Mouse (Mus musculus) heart, postnatal 25 days (tissue): ENCODE measurements around the gene Ociad1. TPM values are rescaled to one million over a fixed set of nuclear protein-coding genes. Genes with fewer than 3 reads are reported as not detected.

Experiments used
- DNase-seq: peaks from one replicate; pipeline ENCODE4 v3.0.0; 2022; ENCODE audit warnings: low spot score
- intact Hi-C: fragments of 180-260 bp; cut with DNase I; formaldehyde crosslinking; loops from one replicate; pipeline ENCODE4 v1.15.1; 2025
- total RNA-seq, 2 experiments: library from RNA; stranded (reverse); gene quantifications; 2 replicates each; pipeline ENCODE4 v1.2.3; 2021

The Ociad1 gene
- total RNA-seq, result 100 to 1,000 TPM; 252 to 269 TPM

- DNase-seq, result peak; percentile 89
- intact Hi-C loops, result loop anchor here (5.0 kb wide), 1 partner anchor 160 kb away; no protein-coding TSS in a partner anchor
These were observed at the start of gene Ociad1 for GRCm38 (mm10) chr5:73292502-73293457. Gene Ociad1, plus strand, starts transcription at chr5:73292784.

- intact Hi-C loops, result no loop called here
- DNase-seq, result no peak
These were observed 48.2 kb upstream of the Ociad1 start for GRCm38 (mm10) chr5:73244403-73244802.

DNA sequence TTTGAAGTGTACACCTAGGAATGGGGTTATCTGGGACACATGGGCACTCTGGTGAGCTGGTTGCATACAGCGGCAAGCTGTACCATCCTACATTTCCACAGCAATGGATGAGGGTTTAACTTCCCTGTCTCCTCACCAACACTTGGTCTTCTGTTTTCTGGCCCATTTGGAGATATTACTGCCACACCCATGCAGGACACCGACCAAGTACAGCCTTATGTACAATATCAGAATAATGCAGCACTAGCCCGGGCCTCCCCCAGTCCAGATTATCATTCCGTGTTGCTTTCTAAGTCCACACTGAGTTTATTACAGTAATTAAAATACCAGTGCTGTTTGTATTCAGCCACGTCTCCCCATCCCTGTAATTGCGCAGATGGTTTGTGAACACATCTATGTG lies 46.2 kb upstream of the Ociad1 start:
- intact Hi-C loops, result no loop called here
- DNase-seq, result no peak

DNA sequence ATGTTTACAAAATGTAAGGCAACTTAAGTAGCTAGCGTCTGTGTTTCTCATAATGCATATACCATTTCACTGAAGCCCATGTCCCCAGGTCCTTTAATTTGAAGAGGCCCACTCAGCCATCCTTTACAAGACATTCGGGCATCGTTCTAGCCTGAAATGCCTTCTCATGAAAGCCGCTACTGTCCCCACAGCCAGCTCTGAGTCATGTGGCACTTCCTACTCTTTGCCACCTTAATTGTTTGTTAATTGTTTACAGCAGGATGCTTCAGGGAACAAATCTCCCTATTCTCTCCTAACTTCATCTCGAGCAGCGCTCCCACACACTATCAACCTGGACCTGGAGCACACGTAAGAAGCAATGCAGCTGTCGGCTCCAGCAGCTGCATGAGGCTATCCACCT lies 44.4 kb upstream of the Ociad1 start:
- intact Hi-C loops, result no loop called here
- no peak for DNase-seq

DNA sequence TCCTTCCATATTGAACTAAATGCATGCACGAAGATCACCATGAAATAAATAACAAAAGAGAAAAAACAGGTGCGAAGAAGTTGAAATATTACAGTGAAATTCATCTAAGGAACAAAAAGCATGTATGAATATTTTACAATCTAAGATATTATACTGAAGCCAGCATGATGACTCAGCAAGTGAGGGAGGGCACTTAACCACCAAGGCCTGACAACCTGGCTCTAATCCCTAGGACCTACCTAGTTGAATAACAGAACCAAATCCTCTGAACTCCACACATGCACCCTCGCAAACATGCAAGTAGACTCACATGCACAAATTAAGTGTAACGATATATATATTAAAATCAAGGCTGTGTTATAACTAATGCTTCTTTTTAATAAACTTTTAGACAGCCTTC lies 43.2 kb upstream of the Ociad1 start:
- intact Hi-C loops, result no loop called here
- DNase-seq, result no peak

- intact Hi-C loops, result no loop called here
- no peak for DNase-seq
These were observed 39.8 kb upstream of the Ociad1 start for GRCm38 (mm10) chr5:73252739-73253138.

DNA sequence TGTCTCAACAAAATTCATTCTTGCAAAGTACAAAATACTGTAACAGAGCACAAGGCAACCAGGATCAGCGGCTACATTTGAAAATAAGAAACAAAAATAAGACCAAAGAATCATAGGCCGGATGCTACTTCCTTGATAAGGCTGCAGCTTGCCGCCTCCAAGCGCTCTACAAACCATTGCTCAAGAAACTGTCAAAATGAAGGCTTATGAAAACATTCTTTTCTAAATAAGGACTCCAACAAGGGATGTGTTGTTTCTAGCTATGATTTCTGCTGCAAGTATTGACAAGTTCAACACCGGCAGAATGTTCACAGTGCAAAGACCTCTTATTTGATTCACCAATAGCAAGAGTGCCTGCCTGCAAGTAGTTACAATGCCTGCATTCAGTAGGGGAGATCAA lies 37.9 kb upstream of the Ociad1 start:
- no peak for DNase-seq
- intact Hi-C loops, result loop anchor here (1.0 to 5.0 kb wide), 3 partner anchors 24 to 122 kb away; no protein-coding TSS in a partner anchor

DNA sequence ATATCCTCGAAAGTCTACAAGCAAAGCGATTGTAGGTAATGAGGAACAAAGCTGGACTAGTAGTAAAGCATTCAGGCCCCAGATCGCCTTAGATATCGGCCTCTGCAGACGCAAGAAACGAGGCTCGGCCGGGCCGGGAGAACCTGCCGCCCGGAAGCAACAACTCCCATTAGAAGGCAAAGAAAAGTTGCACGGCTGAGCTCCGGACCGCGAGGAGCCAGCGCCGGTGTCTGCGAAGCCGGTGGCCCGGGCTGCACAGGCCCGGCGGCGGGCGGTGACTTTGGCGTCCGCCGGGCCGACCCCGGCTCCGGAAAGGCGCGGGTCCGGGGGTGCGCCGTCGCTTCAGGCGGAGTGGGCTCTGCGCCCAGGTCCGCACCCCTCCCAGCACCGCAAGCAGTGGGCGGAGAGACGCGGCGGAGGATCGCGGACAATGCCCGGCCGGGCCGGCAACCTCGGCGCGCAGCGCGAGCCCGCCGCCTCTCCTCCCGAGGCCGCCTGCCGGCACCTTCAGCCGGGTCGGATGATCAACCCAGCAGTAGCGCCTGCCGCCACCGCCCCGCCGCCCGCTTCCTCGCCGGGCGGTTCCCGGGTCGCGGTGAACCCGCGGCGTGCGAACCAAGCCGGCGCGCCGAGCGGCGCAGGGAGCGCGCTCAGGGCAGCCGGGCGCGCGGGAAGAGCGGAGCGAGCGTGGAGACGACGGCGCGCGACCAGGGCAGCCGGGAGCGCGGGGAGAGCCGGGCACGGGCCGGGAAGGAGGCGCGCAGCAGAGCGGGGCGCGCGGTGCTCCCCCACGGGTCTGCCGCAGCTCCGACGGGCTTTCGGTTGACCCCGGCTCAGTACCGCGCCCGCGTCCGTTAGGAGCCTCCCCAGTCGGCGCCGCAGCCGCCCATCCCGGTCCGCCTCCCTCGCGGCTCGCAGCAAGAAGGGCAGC lies 37.0 kb upstream of the Ociad1 start:
- intact Hi-C loops, result loop anchor here (1.0 to 5.0 kb wide), 3 partner anchors 25 to 123 kb away; no protein-coding TSS in a partner anchor
- DNase-seq, result peak; percentile 48

GRCm38 (mm10) chr5:73256352-73257065 lies 36.1 kb upstream of the Ociad1 start, which contains the start of gene Fryl:
Gene Fryl, minus strand, starts transcription at chr5:73256619.
- intact Hi-C loops, result loop anchor here (5.0 kb wide), 1 partner anchor 124 kb away; no protein-coding TSS in a partner anchor
- DNase-seq, result peak; percentile 90

- no peak for DNase-seq
- intact Hi-C loops, result loop anchor here (5.0 kb wide), 1 partner anchor 125 kb away; no protein-coding TSS in a partner anchor
These were observed 35.5 kb upstream of the Ociad1 start for GRCm38 (mm10) chr5:73257096-73257495.

GRCm38 (mm10) chr5:73257723-73258122 lies 34.9 kb upstream of the Ociad1 start:
- no peak for DNase-seq
- intact Hi-C loops, result loop anchor here (5.0 kb wide), 1 partner anchor 125 kb away; no protein-coding TSS in a partner anchor

GRCm38 (mm10) chr5:73264122-73264521 lies 28.5 kb upstream of the Ociad1 start:
- intact Hi-C loops, result no loop called here
- no peak for DNase-seq

DNA sequence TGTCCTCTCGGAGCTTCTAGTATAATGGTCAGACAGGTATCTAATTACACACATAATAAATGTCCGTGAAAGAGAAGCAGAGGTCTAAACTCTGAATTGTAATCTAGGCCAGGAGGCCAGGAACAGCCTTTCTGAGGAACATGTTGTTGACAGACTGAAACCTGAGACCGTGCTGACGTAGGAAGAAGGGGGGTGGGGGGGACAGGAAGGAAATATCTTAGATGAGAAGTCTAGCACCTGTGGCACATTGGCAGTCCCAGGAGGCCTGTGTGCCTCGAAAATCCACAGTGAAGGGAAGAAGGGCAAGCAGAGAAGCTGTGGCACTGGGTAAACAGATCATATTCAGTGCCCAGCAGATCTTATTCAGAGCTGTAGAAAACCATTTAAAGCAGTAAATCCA lies 27.1 kb upstream of the Ociad1 start:
- intact Hi-C loops, result no loop called here
- no peak for DNase-seq

GRCm38 (mm10) chr5:73268636-73269213 lies 23.9 kb upstream of the Ociad1 start:
- intact Hi-C loops, result no loop called here
- no peak for DNase-seq

DNA sequence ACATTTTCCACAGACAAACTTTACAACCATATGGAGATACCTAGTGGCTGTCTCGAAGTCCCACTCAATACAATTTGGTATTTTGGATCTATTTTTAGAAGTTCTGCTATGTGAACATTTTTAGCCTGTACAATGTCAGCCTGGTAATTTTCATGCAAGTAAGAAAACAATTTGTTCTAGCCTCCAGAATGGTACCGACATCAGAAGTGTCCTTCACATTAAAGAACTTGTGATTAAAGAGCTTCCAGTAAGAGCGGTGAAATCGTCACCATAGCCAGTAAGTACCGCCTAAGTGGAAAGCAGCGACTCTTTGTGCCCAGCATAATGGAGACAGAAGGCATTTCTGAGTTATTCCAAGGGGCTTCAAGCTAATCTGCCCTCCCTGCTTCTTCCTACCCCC lies 22.0 kb upstream of the Ociad1 start:
- intact Hi-C loops, result no loop called here
- no peak for DNase-seq

- DNase-seq, result no peak
- intact Hi-C loops, result loop anchor here (2.0 kb wide), 1 partner anchor 140 kb away; no protein-coding TSS in a partner anchor
These were observed 19.4 kb upstream of the Ociad1 start for GRCm38 (mm10) chr5:73273171-73273570.

- intact Hi-C loops, result no loop called here
These were observed 17.6 kb upstream of the Ociad1 start for GRCm38 (mm10) chr5:73274941-73275340.

DNA sequence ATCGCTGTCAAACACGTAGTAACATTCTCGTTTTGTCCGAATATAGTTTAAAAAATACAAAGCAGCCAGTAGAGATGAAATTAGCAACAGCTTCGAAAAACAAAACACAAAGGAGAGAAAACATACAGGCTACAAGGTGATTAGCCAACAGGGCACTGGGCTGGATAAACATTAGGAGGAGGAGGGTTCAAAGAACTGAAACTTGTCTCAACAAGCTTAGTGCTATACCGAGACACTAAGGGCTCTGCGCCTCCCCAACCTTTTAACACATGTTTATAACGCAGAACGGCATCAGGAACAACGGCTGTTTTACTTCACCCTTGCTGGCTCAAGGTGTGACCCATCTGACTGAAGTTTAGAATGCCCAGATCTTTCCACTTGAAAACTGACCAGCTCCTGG lies 13.4 kb upstream of the Ociad1 start:
- no peak for DNase-seq
- intact Hi-C loops, result no loop called here

More at GRCm38 (mm10) chr5:73274941-73275340, 17.6 kb upstream of the Ociad1 start:
- DNase-seq, result no peak
